Mouse (Mus musculus): ENCODE data around the gene Cntn1. TPM values are rescaled to one million over a fixed set of nuclear protein-coding genes. Genes with fewer than 3 reads are reported as not detected.

Gene Cntn1
- polyA plus RNA-seq, 1 experiment from 2014 or later, result 2.3 TPM

DNA sequence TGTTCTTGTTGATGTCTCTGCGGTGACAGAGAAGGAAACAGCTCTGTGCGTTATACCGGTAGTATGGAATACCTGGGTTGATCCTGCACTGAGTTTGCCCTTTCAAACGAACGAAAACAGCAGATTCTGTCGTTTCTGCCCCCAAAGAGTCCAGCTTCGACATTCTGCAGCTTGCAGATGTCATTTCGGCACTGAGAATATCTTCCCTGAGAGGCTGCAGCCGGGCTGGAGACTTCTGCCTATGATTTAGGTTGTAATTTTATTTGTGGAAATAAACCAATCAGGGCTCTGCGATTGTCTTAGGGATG is 109.8 kb downstream of the Cntn1 start:
- no peak for DNase-seq (ENCODE audit: low spot score)

DNA sequence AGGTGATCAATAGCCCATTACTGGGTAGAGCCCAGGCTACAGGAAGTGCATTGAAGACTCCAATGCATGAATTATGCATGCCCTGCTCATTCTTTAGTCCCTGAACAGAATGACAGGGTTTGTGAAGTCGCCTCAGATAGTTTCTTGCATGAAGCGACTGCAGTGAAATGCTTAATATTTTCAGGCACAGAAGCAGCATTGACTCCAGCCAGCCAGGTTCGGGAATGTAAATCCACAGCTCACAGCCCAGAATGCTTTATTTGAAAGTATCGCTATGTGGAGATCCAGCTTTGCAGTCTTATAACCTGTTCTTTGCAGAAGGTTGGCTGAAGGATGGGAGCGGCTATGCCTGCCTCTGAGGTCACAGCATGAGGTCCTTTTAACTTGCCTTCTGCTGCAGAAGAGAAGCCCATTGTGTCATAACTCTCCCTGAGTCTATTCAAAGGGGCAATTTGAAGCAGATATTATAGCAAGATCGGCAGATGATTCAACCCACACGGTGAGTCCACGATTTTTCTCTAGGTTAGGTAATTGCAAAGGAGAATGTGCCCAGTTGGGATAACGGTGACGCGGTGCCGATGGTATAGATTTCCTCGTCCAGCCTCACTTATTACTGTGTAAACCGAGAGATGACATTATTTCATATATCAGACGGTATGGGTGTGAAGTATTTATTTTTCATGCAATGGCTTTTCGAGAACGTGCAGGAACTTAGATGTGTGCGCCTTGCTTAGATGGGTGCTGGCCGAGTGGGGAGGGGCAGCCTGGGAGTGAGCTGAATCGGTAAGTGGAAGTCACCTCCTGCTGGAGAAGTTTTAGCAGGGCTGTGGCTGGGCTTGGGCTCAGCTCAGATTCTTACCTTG is 110.4 kb downstream of the Cntn1 start:
- no peak overlapping the region for H3K27ac ChIP-seq (ENCODE audit: low read depth, low read length)

More for the DNA sequence above, 109.8 kb downstream of the Cntn1 start:
- peak overlapping the region; percentile 49 for H3K4me2 ChIP-seq (ENCODE audit: low read depth, low read length, severe bottlenecking)
- peaks cover 9% of the 10 kb centered on the region; the same call in 1 of the 2 replicates for H3K4me1 ChIP-seq (replicated peaks; ENCODE audit: control insufficient read depth, insufficient read depth, low read length)
- no peaks in the 10 kb centered on the region for H3K9me3 ChIP-seq (ENCODE audit: control insufficient read depth, low read length)
- ATAC-seq (replicated peaks; ENCODE audit: low FRiP score), result no peak
- H3K27ac ChIP-seq (ENCODE audit: low read depth, low read length), result no peak overlapping the region
- H3K9ac ChIP-seq (ENCODE audit: low read length), result no peak overlapping the region
- H3K4me3 ChIP-seq (ENCODE audit: low read depth, low read length), result peak overlapping the region; percentile 16; the same call in 1 of the 2 replicates
- H3K36me3 ChIP-seq (ENCODE audit: control insufficient read depth, insufficient read depth, low read length), result no peaks in the 10 kb centered on the region
- WGBS, result 51% methylated on average over 10 of the region's 10 CpGs
- H3K27me3 ChIP-seq (ENCODE audit: control insufficient read depth, insufficient read depth, low read length), result no peaks in the 10 kb centered on the region

DNA sequence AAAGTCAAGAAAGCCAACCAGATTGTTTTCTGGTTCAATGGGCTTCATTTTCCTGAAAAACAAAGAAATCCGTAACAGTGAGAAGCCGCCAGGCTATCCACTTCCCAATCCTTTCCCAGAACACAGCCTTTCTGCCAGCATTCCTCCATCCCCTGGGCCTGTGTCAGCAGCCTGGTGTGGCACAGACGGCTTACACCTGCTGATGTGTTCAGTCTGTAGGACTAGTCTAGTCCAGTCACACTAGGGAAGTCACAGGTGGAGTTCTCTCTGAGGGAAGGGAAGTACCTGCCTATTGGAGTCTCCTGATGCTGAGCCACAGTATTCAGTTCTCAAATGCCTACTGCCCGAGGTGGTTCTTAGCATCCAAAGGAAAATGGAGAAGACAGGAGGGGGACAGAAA is 111.9 kb downstream of the Cntn1 start:
- no peaks in the 10 kb centered on the region for H3K27me3 ChIP-seq (ENCODE audit: control insufficient read depth, insufficient read depth, low read length)
- 62% methylated on average over 4 of the region's 4 CpGs for WGBS
- no peak for DNase-seq (ENCODE audit: low spot score)
- no peak for ATAC-seq (replicated peaks; ENCODE audit: low FRiP score)
- H3K4me2 ChIP-seq (ENCODE audit: low read depth, low read length, severe bottlenecking), result no peak overlapping the region
- H3K36me3 ChIP-seq (ENCODE audit: control insufficient read depth, insufficient read depth, low read length), result no peaks in the 10 kb centered on the region
- no peak overlapping the region for H3K9ac ChIP-seq (ENCODE audit: low read length)
- peaks cover 9% of the 10 kb centered on the region; the same call in 1 of the 2 replicates for H3K4me1 ChIP-seq (replicated peaks; ENCODE audit: control insufficient read depth, insufficient read depth, low read length)
- no peaks in the 10 kb centered on the region for H3K9me3 ChIP-seq (ENCODE audit: control insufficient read depth, low read length)
- no peak overlapping the region for H3K27ac ChIP-seq (ENCODE audit: low read depth, low read length)
- H3K4me3 ChIP-seq (ENCODE audit: low read depth, low read length), result no peak overlapping the region

More for the DNA sequence above, 110.4 kb downstream of the Cntn1 start:
- Histone ChIP-seq H3K4me3 (ENCODE audit: low read depth, low read length) (peak overlapping the region; percentile 16; the same call in 1 of the 2 replicates), H3K36me3 (ENCODE audit: control insufficient read depth, insufficient read depth, low read length) (no peaks in the 10 kb centered on the region), H3K4me2 (ENCODE audit: low read depth, low read length, severe bottlenecking) (peak overlapping the region; percentile 49), H3K9me3 (ENCODE audit: control insufficient read depth, low read length) (no peaks in the 10 kb centered on the region), H3K4me1 (replicated peaks; ENCODE audit: control insufficient read depth, insufficient read depth, low read length) (peaks cover 9% of the 10 kb centered on the region; the same call in 1 of the 2 replicates), H3K27me3 (ENCODE audit: control insufficient read depth, insufficient read depth, low read length) (no peaks in the 10 kb centered on the region), H3K9ac (ENCODE audit: low read length) (peak overlapping the region; percentile 9; the same call in 1 of the 2 replicates)
- DNase-seq (ENCODE audit: low spot score), result no peak
- ATAC-seq (replicated peaks; ENCODE audit: low FRiP score), result peak; percentile 76
- 29% methylated on average over 20 of the region's 20 CpGs for WGBS

DNA sequence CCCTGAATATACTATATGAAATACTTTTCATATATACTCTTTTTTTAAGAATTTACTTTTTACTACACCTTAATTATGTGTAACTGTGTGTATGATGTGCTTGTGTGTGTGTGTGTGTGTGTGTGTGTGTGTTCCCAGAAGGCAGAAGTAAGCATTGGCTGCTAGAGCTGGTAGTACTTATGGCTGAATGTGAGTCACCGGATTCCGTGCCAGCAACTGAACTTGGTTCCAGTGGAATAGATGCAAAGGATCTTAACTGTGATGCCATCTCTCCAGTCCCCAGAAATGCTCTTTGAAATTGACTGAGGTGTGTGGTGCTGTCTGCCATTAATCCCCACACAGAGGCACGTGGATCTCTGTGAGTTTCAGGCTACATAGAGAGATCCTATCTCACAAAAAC is 113.2 kb downstream of the Cntn1 start:
- Histone ChIP-seq H3K9ac (ENCODE audit: low read length) (no peak overlapping the region), H3K36me3 (ENCODE audit: control insufficient read depth, insufficient read depth, low read length) (no peaks in the 10 kb centered on the region), H3K4me2 (ENCODE audit: low read depth, low read length, severe bottlenecking) (no peak overlapping the region), H3K9me3 (ENCODE audit: control insufficient read depth, low read length) (no peaks in the 10 kb centered on the region), H3K27me3 (ENCODE audit: control insufficient read depth, insufficient read depth, low read length) (no peaks in the 10 kb centered on the region), H3K27ac (ENCODE audit: low read depth, low read length) (no peak overlapping the region), H3K4me3 (ENCODE audit: low read depth, low read length) (no peak overlapping the region), H3K4me1 (replicated peaks; ENCODE audit: control insufficient read depth, insufficient read depth, low read length) (peaks cover 9% of the 10 kb centered on the region; the same call in 1 of the 2 replicates)
- ATAC-seq (replicated peaks; ENCODE audit: low FRiP score), result no peak
- 82% methylated on average over 3 of the region's 3 CpGs for WGBS
- no peak for DNase-seq (ENCODE audit: low spot score)

DNA sequence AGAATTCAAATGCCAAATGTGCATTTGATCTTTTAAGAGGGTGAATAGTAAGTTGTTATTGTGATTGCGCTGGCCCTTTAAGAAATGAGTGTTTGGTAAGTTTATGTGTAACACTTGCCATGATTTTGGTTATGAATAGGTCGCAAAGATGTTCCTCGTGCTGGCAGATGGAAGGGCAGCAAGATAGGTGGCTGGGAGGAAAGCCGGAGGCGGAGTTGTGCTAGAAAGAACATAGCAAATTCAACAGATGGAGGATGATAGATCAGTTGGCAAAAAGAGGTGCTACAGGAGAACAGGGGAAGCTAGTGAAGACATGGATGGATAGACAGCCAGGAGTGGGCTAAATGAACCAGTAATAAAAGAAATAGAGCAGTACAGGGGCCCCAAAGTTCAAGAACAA is 115.3 kb downstream of the Cntn1 start:
- Histone ChIP-seq H3K4me1 (replicated peaks; ENCODE audit: control insufficient read depth, insufficient read depth, low read length) (peaks cover 4% of the 10 kb centered on the region; the same call in 1 of the 2 replicates), H3K27ac (ENCODE audit: low read depth, low read length) (no peak overlapping the region), H3K36me3 (ENCODE audit: control insufficient read depth, insufficient read depth, low read length) (no peaks in the 10 kb centered on the region), H3K27me3 (ENCODE audit: control insufficient read depth, insufficient read depth, low read length) (no peaks in the 10 kb centered on the region), H3K9me3 (ENCODE audit: control insufficient read depth, low read length) (no peaks in the 10 kb centered on the region), H3K4me2 (ENCODE audit: low read depth, low read length, severe bottlenecking) (no peak overlapping the region), H3K9ac (ENCODE audit: low read length) (no peak overlapping the region), H3K4me3 (ENCODE audit: low read depth, low read length) (no peak overlapping the region)
- 83% methylated on average over 5 of the region's 5 CpGs for WGBS
- DNase-seq (ENCODE audit: low spot score), result no peak
- ATAC-seq (replicated peaks; ENCODE audit: low FRiP score), result no peak

DNA sequence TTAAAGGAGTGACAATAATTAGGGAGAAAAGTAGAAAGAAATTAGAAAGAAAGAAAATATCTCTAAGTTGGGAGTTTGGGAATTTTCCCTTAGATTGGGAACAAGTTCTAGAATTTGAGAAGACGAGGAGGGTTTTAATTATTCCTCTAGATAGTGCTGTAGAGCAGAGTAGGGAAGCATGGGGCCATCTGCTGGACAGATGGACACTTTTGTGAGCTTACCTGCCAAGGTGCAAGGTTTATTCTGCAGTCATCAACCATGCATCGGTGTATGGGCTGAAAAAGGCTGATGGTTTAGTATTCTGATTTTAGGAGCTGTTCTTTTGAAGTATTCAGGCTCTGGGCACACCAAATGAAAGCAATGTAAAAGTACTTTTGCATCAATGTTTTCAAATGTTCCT is 124.8 kb downstream of the Cntn1 start:
- DNase-seq (ENCODE audit: low spot score), result no peak
- Histone ChIP-seq H3K4me2 (ENCODE audit: low read depth, low read length, severe bottlenecking) (no peak overlapping the region), H3K9me3 (ENCODE audit: control insufficient read depth, low read length) (no peaks in the 10 kb centered on the region), H3K36me3 (ENCODE audit: control insufficient read depth, insufficient read depth, low read length) (no peaks in the 10 kb centered on the region), H3K9ac (ENCODE audit: low read length) (no peak overlapping the region), H3K27ac (ENCODE audit: low read depth, low read length) (no peak overlapping the region), H3K27me3 (ENCODE audit: control insufficient read depth, insufficient read depth, low read length) (no peaks in the 10 kb centered on the region), H3K4me3 (ENCODE audit: low read depth, low read length) (no peak overlapping the region), H3K4me1 (replicated peaks; ENCODE audit: control insufficient read depth, insufficient read depth, low read length) (no peaks in the 10 kb centered on the region)
- no peak for ATAC-seq (replicated peaks; ENCODE audit: low FRiP score)
- WGBS, result 68% methylated on average over 2 of the region's 2 CpGs

DNA sequence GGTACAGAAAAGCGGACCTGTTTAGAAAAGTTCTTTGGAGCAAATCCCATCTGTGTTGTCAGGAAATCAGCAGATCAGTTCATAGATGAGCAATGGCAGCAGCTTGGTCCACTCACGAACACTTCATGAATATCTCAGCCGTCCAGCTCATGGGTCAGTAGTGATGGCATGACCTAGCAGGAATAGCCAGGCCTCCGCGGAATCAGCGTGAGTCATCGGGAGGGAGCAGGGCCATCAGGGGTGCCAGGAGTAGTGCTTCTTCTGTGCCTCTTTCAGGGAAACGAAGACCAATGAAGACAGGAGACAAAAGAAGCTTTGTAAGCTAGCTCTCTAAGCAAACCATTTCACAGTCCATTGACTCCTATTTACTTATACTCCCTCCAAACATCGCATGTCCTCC is 126.4 kb downstream of the Cntn1 start:
- Histone ChIP-seq H3K36me3 (ENCODE audit: control insufficient read depth, insufficient read depth, low read length) (no peaks in the 10 kb centered on the region), H3K27me3 (ENCODE audit: control insufficient read depth, insufficient read depth, low read length) (no peaks in the 10 kb centered on the region), H3K9ac (ENCODE audit: low read length) (no peak overlapping the region), H3K27ac (ENCODE audit: low read depth, low read length) (no peak overlapping the region), H3K4me2 (ENCODE audit: low read depth, low read length, severe bottlenecking) (no peak overlapping the region), H3K9me3 (ENCODE audit: control insufficient read depth, low read length) (no peaks in the 10 kb centered on the region), H3K4me3 (ENCODE audit: low read depth, low read length) (no peak overlapping the region), H3K4me1 (replicated peaks; ENCODE audit: control insufficient read depth, insufficient read depth, low read length) (no peaks in the 10 kb centered on the region)
- no peak for ATAC-seq (replicated peaks; ENCODE audit: low FRiP score)
- WGBS, result 70% methylated on average over 9 of the region's 9 CpGs
- no peak for DNase-seq (ENCODE audit: low spot score)

DNA sequence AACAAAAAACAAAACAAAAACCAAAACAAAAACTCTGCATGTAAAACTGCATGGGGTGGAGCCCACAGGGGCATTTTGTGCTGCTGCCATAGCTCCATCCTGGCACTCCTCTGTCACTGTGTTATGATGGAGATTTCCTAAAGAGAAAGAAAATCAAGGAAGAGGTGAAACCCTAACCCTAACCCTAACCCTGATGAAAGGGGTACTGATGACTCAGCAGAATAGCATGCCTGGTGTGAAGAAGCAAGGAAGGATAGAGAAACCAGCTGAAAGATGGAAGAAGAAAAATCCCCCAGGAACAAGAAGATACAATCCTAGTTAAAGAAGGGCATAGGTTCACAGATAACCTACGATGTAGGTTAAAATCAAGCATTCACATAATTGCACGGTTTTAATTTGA is 134.5 kb downstream of the Cntn1 start:
- 92% methylated on average over 2 of the region's 2 CpGs for WGBS
- no peak overlapping the region for H3K4me3 ChIP-seq (ENCODE audit: low read depth, low read length)
- no peaks in the 10 kb centered on the region for H3K36me3 ChIP-seq (ENCODE audit: control insufficient read depth, insufficient read depth, low read length)
- ATAC-seq (replicated peaks; ENCODE audit: low FRiP score), result no peak
- no peaks in the 10 kb centered on the region for H3K4me1 ChIP-seq (replicated peaks; ENCODE audit: control insufficient read depth, insufficient read depth, low read length)
- DNase-seq (ENCODE audit: low spot score), result no peak
- H3K27ac ChIP-seq (ENCODE audit: low read depth, low read length), result no peak overlapping the region
- no peak overlapping the region for H3K4me2 ChIP-seq (ENCODE audit: low read depth, low read length, severe bottlenecking)
- no peaks in the 10 kb centered on the region for H3K27me3 ChIP-seq (ENCODE audit: control insufficient read depth, insufficient read depth, low read length)
- H3K9me3 ChIP-seq (ENCODE audit: control insufficient read depth, low read length), result no peaks in the 10 kb centered on the region
- H3K9ac ChIP-seq (ENCODE audit: low read length), result no peak overlapping the region

DNA sequence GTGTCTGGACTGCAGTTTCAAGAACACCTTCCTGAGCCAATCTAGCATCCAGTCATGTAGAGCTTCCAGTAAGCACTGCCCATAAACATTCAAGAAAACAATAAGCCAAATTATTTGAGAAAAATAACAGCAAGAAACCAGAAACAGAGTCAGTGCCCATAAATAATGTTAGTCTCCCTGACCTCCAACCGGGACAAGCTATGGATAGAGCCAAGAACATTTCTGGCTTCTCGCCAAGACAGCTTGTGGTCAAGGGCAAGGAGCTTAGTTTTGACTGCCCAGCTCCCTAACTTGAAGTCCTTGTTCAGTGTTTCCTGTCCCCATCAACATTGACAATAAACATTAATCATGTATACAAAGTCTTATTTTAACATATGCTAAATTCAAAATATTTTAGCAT is 139.0 kb downstream of the Cntn1 start:
- Histone ChIP-seq H3K27ac (ENCODE audit: low read depth, low read length) (no peak overlapping the region), H3K36me3 (ENCODE audit: control insufficient read depth, insufficient read depth, low read length) (no peaks in the 10 kb centered on the region), H3K4me3 (ENCODE audit: low read depth, low read length) (no peak overlapping the region), H3K9ac (ENCODE audit: low read length) (no peak overlapping the region), H3K4me1 (replicated peaks; ENCODE audit: control insufficient read depth, insufficient read depth, low read length) (no peaks in the 10 kb centered on the region), H3K4me2 (ENCODE audit: low read depth, low read length, severe bottlenecking) (no peak overlapping the region), H3K9me3 (ENCODE audit: control insufficient read depth, low read length) (no peaks in the 10 kb centered on the region), H3K27me3 (ENCODE audit: control insufficient read depth, insufficient read depth, low read length) (no peaks in the 10 kb centered on the region)
- 76% methylated on average over 2 of the region's 2 CpGs for WGBS
- ATAC-seq (replicated peaks; ENCODE audit: low FRiP score) (no peak), DNase-seq (ENCODE audit: low spot score) (no peak)
